Mouse (Mus musculus) ovary, postnatal 36 days (tissue): ENCODE measurements at regions not wholly inside any gene's neighbourhood (a gene's known extent, or its start where the extent isn't known, plus 50 kb on each side); places are given as distances from the start of the nearest gene placed in this dataset.
A peak's percentile ranks its signal among the peaks of the same experiment; 100 is the strongest.
"Not testable (repeated sequence)": the region's sequence is repeated elsewhere in the genome, so short reads cannot be mapped to it uniquely, and the experiment has no call there.

Experiments used
- DNase-seq: peaks from one replicate; pipeline ENCODE4 v3.0.0; 2022; ENCODE audit warnings: low spot score, mixed read lengths

GRCm38 (mm10) chr7:73031407-73031806 is 343.9 kb upstream of the Rgma start:
- no peak for DNase-seq

GRCm38 (mm10) chr7:73032316-73032980 is 342.9 kb upstream of the Rgma start:
- DNase-seq: no peak

- DNase-seq: peak; percentile 81
Observed at GRCm38 (mm10) chr7:73036801-73037555, 338.3 kb upstream of the Rgma start.

DNA sequence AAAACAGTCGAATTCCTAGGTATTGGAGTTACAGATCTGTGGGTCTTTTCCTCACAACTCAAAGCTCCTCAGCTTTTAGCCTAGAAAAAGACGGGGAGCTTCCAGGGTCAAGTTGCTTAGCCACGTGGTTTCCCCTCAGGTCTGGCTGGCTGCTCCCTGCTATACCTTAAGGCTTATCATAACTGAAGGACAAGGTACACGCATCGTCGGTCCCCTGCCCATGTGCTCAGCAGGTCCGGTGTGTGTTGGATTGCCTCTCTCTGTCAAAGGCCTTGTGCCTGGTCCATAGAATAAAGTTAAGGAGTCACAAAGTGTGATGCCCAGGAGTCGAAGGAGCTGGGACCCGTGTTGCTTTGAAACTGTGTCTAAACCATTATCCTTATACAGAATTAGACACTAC is 337.7 kb upstream of the Rgma start:
- no peak for DNase-seq

- no peak for DNase-seq
Observed at GRCm38 (mm10) chr7:73039921-73040320, 335.4 kb upstream of the Rgma start.

- DNase-seq: no peak
Observed at GRCm38 (mm10) chr7:73044316-73044715, 331.0 kb upstream of the Rgma start.

GRCm38 (mm10) chr7:73055891-73056290 is 319.4 kb upstream of the Rgma start:
- DNase-seq: no peak

GRCm38 (mm10) chr7:73063556-73063955 is 311.8 kb upstream of the Rgma start:
- DNase-seq: no peak

DNA sequence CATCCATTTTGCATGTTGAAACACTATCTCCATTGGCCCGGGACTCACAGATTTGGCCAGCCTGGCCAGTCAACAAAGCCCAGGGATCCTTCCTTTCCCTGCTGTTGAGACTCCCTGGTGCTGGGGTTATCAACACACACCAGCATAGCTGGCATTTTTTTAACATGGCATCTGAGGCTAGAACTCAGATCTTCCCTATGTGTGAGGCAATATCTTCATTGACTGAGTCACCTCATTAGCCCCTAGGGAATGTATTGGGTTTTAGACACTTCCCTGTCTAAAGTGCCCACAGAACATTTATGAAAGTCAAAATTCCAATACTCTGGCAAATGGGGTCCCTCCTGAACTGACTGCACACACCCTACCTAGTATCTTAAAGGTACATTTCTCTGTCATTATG is 306.8 kb upstream of the Rgma start:
- DNase-seq: no peak

- no peak for DNase-seq
Observed at GRCm38 (mm10) chr7:73069352-73069751, 306.0 kb upstream of the Rgma start.

DNA sequence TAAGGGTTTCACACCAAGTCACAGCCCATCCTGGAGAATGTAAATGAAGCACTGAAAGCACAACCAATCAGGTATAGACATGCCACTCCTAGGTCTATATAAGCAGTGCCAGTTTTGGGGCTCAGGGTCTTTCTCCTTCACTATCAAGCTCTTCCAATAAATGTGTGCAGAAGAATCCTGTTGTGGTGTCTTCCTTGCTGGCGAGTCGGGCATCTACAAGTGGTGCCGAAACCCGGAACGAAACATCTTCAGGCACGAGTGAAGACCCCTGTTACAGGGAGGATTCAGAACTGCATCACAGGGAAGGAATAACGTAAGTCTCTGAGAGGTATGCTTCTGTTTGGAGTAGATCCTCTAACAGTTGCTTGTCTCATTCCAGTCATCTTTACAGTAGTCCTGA is 299.9 kb upstream of the Rgma start:
- not testable (repeated sequence) for DNase-seq

DNA sequence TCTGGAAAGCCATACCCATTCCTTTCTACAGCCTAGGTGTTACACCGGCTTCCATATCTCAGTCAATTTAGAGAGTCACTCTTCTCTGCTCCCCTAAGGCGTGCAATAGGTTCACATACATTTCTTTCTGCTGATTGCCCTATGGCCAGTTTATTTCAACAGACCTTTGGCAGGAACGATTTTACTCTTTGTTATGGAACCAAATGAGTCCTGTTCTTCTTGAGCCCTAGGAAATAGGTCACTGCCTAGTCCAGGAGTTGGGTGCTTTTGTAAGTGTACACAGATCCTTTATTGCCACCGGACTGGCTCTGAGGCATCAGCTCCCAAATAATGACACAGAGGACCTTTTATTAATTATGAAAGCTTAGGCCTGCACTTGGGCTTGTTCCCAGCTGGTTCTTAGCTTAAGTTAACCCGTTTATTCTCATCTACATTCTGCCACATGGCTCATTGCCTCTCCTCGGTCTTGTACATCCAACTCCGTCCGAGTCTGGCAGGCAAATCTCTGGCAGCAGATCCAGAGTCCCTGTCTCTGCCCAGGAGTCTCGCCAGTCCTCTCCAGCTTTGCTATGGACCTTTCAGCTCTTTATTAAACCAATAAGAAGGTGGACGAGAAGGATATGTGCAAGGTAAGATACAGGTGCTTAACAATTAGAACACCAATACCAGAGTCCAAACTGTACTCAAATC is 287.7 kb upstream of the Rgma start:
- no peak for DNase-seq

- DNase-seq: no peak
Observed at GRCm38 (mm10) chr7:73088321-73088720, 287.0 kb upstream of the Rgma start.

DNA sequence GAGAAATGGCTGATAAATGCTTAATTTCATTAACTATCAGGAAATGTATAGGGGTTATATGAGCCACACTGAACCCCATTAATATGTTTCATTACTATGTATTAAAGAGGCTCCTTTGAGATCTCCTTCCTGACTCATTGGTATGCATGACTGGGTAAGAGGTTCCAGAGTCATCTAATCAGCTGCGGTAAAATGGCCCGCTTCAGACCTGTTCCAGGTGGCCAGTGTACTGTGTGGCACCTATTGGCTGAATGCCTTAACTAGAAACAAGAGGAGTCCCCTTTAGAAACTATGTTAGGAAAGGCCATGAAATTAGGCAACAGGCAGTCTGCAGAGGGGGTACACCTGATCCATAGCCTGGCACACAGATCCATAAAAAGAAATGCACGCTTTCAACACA is 283.6 kb upstream of the Rgma start:
- DNase-seq: no peak

- DNase-seq: no peak
Observed at GRCm38 (mm10) chr7:73094059-73094458, 281.2 kb upstream of the Rgma start.

GRCm38 (mm10) chr7:73118871-73119270 is 256.4 kb upstream of the Rgma start:
- peak; percentile 19 for DNase-seq

- no peak for DNase-seq
Observed at GRCm38 (mm10) chr7:73120276-73120675, 255.0 kb upstream of the Rgma start.

DNA sequence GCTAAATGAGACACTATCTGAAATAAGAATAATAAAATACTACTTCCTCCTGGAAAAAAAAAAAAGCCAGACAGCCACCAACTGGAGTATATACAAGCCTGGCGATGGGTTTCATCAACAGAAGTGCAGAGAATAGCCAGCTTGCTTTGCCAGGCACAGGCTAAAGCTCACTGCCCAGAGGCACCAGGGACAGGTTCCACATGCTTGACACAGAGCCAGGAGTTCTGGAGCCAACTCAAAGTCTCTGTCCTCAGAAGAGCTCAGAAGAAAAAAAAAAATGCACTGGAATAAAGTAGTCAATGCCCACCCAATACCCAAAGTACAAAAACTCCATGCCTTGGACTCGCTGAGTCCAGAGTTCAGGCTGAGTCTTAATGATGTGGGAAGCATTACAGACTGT is 250.3 kb upstream of the Rgma start:
- no peak for DNase-seq

GRCm38 (mm10) chr7:73125864-73126263 is 249.4 kb upstream of the Rgma start:
- no peak for DNase-seq

DNA sequence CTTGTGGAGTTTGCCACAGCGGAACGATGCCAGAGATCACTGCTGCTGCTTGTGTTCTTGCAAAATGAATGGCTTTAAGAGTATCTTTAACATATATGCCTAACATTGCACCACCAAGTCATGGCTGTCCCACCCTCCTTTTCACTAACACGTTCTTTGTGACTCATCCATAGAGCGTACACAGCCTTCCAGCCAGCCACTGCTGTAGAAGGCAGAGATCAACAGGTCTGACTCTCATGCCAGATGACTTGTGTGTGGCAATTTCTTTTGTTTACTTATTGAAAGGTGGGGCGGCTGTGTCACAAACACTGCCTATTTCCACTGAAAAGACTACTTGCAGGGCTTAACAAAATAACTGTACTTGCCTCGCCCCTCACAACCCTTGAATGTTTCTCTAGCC is 239.5 kb upstream of the Rgma start:
- DNase-seq: no peak

DNA sequence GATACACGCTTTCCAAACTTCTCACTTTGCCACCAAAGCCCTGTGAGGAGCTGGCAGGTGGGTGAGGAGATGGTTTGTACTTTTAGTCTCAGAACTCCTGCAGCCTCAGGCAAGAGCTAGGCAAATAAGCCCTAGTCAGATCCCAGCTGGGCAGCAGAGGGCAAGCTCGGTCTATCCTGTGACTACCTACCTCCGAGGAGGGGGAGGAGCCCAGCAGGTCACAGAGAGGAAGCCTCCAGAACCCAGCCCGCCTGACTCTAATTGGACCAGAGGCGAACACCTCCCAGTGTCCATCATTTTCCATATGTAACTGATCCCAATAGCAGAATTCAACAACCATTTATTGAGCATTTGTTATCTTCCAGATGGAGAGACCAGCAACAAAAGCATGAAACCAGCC is 237.0 kb upstream of the Rgma start:
- DNase-seq: no peak

DNA sequence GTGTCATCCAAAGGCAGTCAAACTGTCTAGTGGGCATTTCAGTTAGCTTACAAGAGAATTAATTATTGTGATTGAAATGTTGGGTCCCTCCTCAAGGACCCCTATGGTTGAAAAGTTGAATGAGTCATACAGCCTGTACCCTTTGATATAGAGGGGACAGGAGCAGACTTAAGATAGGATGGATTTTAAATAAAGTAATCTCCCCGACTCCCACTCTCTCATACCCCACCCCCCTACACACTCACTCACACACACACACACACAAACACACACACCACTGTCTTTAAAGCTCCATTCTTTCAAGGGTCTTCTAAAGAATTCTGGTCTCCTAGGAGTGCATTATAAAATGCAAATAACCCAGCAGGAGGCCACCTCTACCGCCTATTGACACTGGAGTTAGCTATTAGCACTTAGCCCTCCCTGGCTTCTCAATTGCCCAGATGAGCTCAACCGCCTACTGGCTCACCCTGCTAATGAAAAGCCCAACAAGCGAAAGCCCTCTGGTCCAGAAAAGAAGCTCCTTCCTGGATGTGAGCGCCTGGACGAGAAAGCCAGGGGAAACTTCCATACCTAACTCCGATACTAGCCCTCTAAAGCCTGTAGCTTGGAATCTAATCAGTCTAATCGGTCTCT is 236.3 kb upstream of the Rgma start:
- DNase-seq: no peak

GRCm38 (mm10) chr7:73139901-73140300 is 235.4 kb upstream of the Rgma start:
- no peak for DNase-seq
